Mouse (Mus musculus): Measurements from ENCODE around the gene Ces2e. TPM values are rescaled to one million over a fixed set of nuclear protein-coding genes. Genes with fewer than 3 reads are reported as not detected.

The Ces2e gene
- polyA plus RNA-seq (2017; shearing (Covaris generic)), result not detected

DNA sequence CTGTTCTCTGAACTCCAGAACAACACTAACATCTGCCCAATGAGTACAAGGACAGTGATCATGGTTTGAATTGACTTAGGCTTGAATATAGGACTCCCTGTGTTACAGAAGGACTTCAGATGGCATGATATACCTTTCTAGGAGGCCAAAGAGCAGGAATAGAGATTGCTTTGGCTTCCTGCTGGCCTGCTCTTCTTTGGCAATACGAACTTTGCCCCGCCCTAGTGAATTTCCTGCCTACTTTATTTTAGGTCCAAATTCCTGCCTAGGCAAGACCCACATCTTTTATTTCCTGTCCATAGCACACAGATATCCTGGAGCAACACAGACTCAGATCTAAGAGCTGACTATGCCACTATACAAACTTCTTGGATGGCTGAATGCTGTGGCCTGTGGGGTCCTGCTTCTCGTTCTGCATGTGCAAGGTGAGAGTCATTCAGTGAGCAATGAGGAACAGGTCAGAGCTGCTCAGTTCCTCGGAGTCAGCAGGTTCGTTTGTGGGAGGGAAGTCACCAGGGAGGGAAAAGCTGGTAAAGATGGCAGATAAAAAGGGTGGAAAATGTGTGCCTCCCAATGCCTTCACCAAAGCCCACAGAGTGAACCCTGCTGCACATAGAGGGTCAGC is at the start of gene Ces2e:
TSS of gene Ces2e (plus strand) at position 289 of the 625 bp plus-strand sequence.

DNA sequence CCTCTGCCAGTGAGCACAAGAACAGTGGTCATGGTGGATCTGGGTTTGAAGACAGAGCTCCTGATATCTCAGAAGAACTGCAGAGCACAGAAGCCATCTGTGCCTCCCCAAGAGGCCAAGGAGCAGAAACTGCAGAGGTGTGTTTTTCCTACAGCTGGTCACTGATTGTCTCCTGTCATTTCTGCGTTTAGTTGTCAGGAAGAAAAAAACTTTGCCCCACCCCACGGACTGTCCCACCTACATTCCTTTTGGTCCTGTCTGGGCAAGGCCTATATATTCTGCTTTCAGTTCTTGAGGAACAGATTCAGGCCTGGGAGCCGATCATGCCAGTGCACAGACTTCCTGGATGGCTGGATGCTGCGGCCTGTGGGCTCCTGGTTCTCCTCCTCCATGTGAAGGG is 21.0 kb downstream of the Ces2e start, which contains the start of gene Ces2f:
TSS of gene Ces2f (plus strand) at position 301 of the 400 bp plus-strand sequence.

DNA sequence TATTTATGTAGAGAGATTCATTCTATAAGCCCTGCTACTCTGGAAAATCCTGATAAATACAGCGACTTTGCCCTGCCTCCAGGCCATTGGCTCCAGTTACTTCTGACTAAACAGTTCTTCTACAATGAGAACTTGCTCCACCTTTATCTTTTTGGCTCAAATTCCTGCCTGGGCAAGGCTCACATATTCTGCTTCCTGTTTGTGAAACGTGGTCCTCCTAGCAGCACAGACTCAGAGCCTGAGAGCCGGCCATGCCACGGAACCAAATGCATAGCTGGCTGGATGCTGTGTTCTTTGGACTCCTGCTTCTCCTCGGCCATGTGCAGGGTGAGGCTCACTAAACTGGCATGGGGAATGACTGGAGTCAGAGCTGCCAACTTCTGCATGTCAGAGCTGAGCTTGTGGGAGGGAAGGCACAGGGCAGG is 35.5 kb downstream of the Ces2e start, which contains the start of gene Ces2g:
TSS of gene Ces2g (plus strand) at position 182 of the 425 bp plus-strand sequence.

Other genes starting within 250 kb of the Ces2e start
- not detected for gene Ces2a, start 192.3 kb upstream of the Ces2e start, polyA plus RNA-seq (2017; shearing (Covaris generic))
- gene Ces2b, start 94.7 kb upstream of the Ces2e start, polyA plus RNA-seq (2017; shearing (Covaris generic)), result not detected
- gene Ces2c, start 79.2 kb upstream of the Ces2e start, polyA plus RNA-seq (2017; shearing (Covaris generic)), result not detected
- not detected for gene Ces2f, start 21.1 kb downstream of the Ces2e start, polyA plus RNA-seq (2017; shearing (Covaris generic))
- gene Ces2g, start 35.5 kb downstream of the Ces2e start, polyA plus RNA-seq (2017; shearing (Covaris generic)), result not detected
- gene Ces2h, start 74.6 kb downstream of the Ces2e start, polyA plus RNA-seq (2017; shearing (Covaris generic)), result not detected
- gene Ces3a, start 122.3 kb downstream of the Ces2e start, polyA plus RNA-seq (2017; shearing (Covaris generic)), result not detected
- gene Ces3b, start 157.5 kb downstream of the Ces2e start, polyA plus RNA-seq (2017; shearing (Covaris generic)), result not detected
- gene Ces4a, start 205.5 kb downstream of the Ces2e start, polyA plus RNA-seq (2017; shearing (Covaris generic)), result not detected
- gene Cbfb, start 244.4 kb downstream of the Ces2e start, polyA plus RNA-seq (2017; shearing (Covaris generic)), result 89.9 TPM

Data from naive thymus-derived CD4-positive, alpha-beta T cell, adult 5 months (primary cell).